Mouse (Mus musculus): ENCODE data around the gene Dync1i2.

Gene Dync1i2

GRCm38 (mm10) chr2:71269332-71269731, 57.8 kb downstream of the Dync1i2 start:
- no peak for DNase-seq (ENCODE audit: low spot score in 2 of 2)

GRCm38 (mm10) chr2:71270085-71270484, 58.6 kb downstream of the Dync1i2 start:
- no peak for DNase-seq (ENCODE audit: low spot score in 2 of 2)

- peak; percentile 8 to 22 for DNase-seq (ENCODE audit: low spot score in 2 of 2)
Observed at GRCm38 (mm10) chr2:71273955-71274679, 62.6 kb downstream of the Dync1i2 start.

GRCm38 (mm10) chr2:71275734-71276133, 64.2 kb downstream of the Dync1i2 start:
- no peak for DNase-seq (ENCODE audit: low spot score in 2 of 2)

- DNase-seq (ENCODE audit: low spot score in 2 of 2), result no peak
Observed at GRCm38 (mm10) chr2:71278791-71279775, 67.6 kb downstream of the Dync1i2 start.

- no peak for DNase-seq (ENCODE audit: low spot score in 2 of 2)
Observed at GRCm38 (mm10) chr2:71281981-71282380, 70.5 kb downstream of the Dync1i2 start.

- DNase-seq (ENCODE audit: low spot score in 2 of 2), result no peak
Observed at GRCm38 (mm10) chr2:71290107-71290775, 78.7 kb downstream of the Dync1i2 start.

- no peak for DNase-seq (ENCODE audit: low spot score in 2 of 2)
Observed at GRCm38 (mm10) chr2:71291566-71291965, 80.1 kb downstream of the Dync1i2 start.

- no peak for DNase-seq (ENCODE audit: low spot score in 2 of 2)
Observed at GRCm38 (mm10) chr2:71293983-71294382, 82.5 kb downstream of the Dync1i2 start.

- no peak for DNase-seq (ENCODE audit: low spot score in 2 of 2)
Observed at GRCm38 (mm10) chr2:71294489-71294888, 83.0 kb downstream of the Dync1i2 start.

- DNase-seq (ENCODE audit: low spot score in 2 of 2), result no peak
Observed at GRCm38 (mm10) chr2:71295844-71296243, 84.3 kb downstream of the Dync1i2 start.

- DNase-seq (ENCODE audit: low spot score in 2 of 2), result no peak
Observed at GRCm38 (mm10) chr2:71297501-71297900, 86.0 kb downstream of the Dync1i2 start.

- DNase-seq (ENCODE audit: low spot score in 2 of 2), result no peak
Observed at GRCm38 (mm10) chr2:71298729-71299128, 87.2 kb downstream of the Dync1i2 start.

- DNase-seq (ENCODE audit: low spot score in 2 of 2), result no peak
Observed at GRCm38 (mm10) chr2:71302156-71302663, 90.7 kb downstream of the Dync1i2 start.

GRCm38 (mm10) chr2:71303221-71303620, 91.7 kb downstream of the Dync1i2 start:
- no peak for DNase-seq (ENCODE audit: low spot score in 2 of 2)

- DNase-seq (ENCODE audit: low spot score in 2 of 2), result no peak
Observed at GRCm38 (mm10) chr2:71304821-71305220, 93.3 kb downstream of the Dync1i2 start.

GRCm38 (mm10) chr2:71306357-71306756, 94.9 kb downstream of the Dync1i2 start:
- no peak for DNase-seq (ENCODE audit: low spot score in 2 of 2)

- DNase-seq (ENCODE audit: low spot score in 2 of 2), result no peak
Observed at GRCm38 (mm10) chr2:71309726-71310125, 98.2 kb downstream of the Dync1i2 start.

GRCm38 (mm10) chr2:71312067-71312466, 100.6 kb downstream of the Dync1i2 start:
- DNase-seq (ENCODE audit: low spot score in 2 of 2), result no peak

All from spleen, postnatal 36 days (tissue).